Comparison of ENCODE assay signal across 8 mouse cellular contexts in genomic region chr8:69821971-69822385, GRCm38 (mm10). TPM values are rescaled to one million over a fixed set of nuclear protein-coding genes. Genes with fewer than 3 reads are reported as not detected.
DNase-seq lines count a peak whose midpoint lies in the region; ATAC-seq and TF ChIP-seq lines count a peak whose summit lies in the region.

No protein-coding gene starts in this region.

- peak; percentile 29; the same call in 1 of the 2 replicates for TF ChIP-seq POLR2A in testis, adult 2 months (IDR thresholded peaks at IDR 0.05; ENCODE audit: control insufficient read depth, low read depth, low read length)

- H3K4me1 ChIP-seq in heart, embryonic 13.5 days: peaks cover 18% of the 10 kb centered on the region
- peaks cover 9% of the 10 kb centered on the region for H3K4me1 ChIP-seq in forebrain, embryonic 11.5 days (replicated peaks; ENCODE audit: control insufficient read depth, insufficient read depth, low read length)
- peaks cover 11% of the 10 kb centered on the region for H3K4me1 ChIP-seq in testis, adult 2 months (ENCODE audit: control insufficient read depth, insufficient read depth, low read length)

- peaks cover 35% of the 10 kb centered on the region for H3K36me3 ChIP-seq in heart, embryonic 13.5 days
- H3K36me3 ChIP-seq in forebrain, embryonic 11.5 days (ENCODE audit: control insufficient read depth, insufficient read depth, low read length): peaks cover 2% of the 10 kb centered on the region; the same call in 1 of the 2 replicates
- no peaks in the 10 kb centered on the region for H3K36me3 ChIP-seq in testis, adult 2 months (ENCODE audit: control insufficient read depth, insufficient read depth, low read length)

- H3K27me3 ChIP-seq in heart, embryonic 13.5 days (replicated peaks): no peaks in the 10 kb centered on the region
- H3K27me3 ChIP-seq in Patski: no peaks in the 10 kb centered on the region
- no peaks in the 10 kb centered on the region for H3K27me3 ChIP-seq in forebrain, embryonic 11.5 days (ENCODE audit: control insufficient read depth, insufficient read depth, low read length)
- H3K27me3 ChIP-seq in testis, adult 2 months (ENCODE audit: control insufficient read depth, insufficient read depth, low read length): no peaks in the 10 kb centered on the region

- no peak for ATAC-seq in heart, embryonic 13.5 days (ENCODE audit: extremely low read depth, insufficient number of reproducible peaks, low FRiP score, low TSS enrichment)
- ATAC-seq in Patski: peak; percentile 54
- ATAC-seq in forebrain, embryonic 11.5 days (replicated peaks; ENCODE audit: low FRiP score): peak; percentile 61

- WGBS in heart, embryonic 13.5 days: 2% methylated on average over 16 of the region's 22 CpGs
- WGBS in forebrain, embryonic 11.5 days: 2% methylated on average over 15 of the region's 22 CpGs

- peak overlapping the region; percentile 69 for H3K4me3 ChIP-seq in heart, embryonic 13.5 days
- peak overlapping the region; percentile 43 for H3K4me3 ChIP-seq in forebrain, embryonic 11.5 days (ENCODE audit: low read depth, low read length)
- H3K4me3 ChIP-seq in testis, adult 2 months (ENCODE audit: control insufficient read depth, low read depth, low read length): peak overlapping the region; percentile 69

- in situ Hi-C loops in Patski (cut with MboI; ENCODE audit: low pct_unique_long_range_greater_than_20kb): loop anchor here (25.0 kb wide), 1 partner anchor 710 kb away; no protein-coding TSS in a partner anchor

- H3K9me3 ChIP-seq in heart, embryonic 13.5 days: no peaks in the 10 kb centered on the region
- H3K9me3 ChIP-seq in forebrain, embryonic 11.5 days (ENCODE audit: control insufficient read depth, low read length): no peaks in the 10 kb centered on the region

- peak overlapping the region; percentile 83 for H3K9ac ChIP-seq in heart, embryonic 13.5 days
- H3K9ac ChIP-seq in forebrain, embryonic 11.5 days (ENCODE audit: low read length): peak overlapping the region; percentile 58

- peak overlapping the region; percentile 88 for H3K4me2 ChIP-seq in heart, embryonic 13.5 days
- peak overlapping the region; percentile 63 for H3K4me2 ChIP-seq in forebrain, embryonic 11.5 days (ENCODE audit: low read depth, low read length, severe bottlenecking)

- POLR2A ChIA-PET in Patski (lab: Charles Lee): interaction anchor here (0.6 to 1.1 kb wide), 4 partner anchors 81 to 1716 kb away, joined by 3 to 4 read pairs (median 3); partner anchors contain the start of genes Ndufa13 and Yjefn3

- DNase-seq in heart, adult 18-20 months: no peak
- DNase-seq in Patski (ENCODE audit: low read depth, low spot score): no peak
- peak; percentile 86 for DNase-seq in forebrain, embryonic 11.5 days (ENCODE audit: low spot score)
- peak; percentile 45 for DNase-seq in kidney, adult 9 months
- peak; percentile 32 to 54 for DNase-seq in lung, postnatal 4 days
- DNase-seq in spleen, postnatal 4 days (ENCODE audit: low spot score in 2 of 2): no peak

- no peak for TF ChIP-seq CTCF in Patski (IDR thresholded peaks at IDR 0.05)
- TF ChIP-seq CTCF in testis, adult 2 months (IDR thresholded peaks at IDR 0.05; ENCODE audit: control insufficient read depth, insufficient read depth, insufficient replicate concordance, low read depth, low read length): no peak

- CTCF ChIA-PET in Patski (lab: Charles Lee): interaction anchor here (1.1 kb wide), 1 partner anchor 25 kb away, joined by 3 read pairs; no protein-coding TSS in a partner anchor

- H3K27ac ChIP-seq in heart, embryonic 13.5 days (replicated peaks): 0 out of 2 replicates have a peak overlapping the region, but pooled peaks have one; percentile 20
- 0 out of 2 replicates have a peak overlapping the region, but pooled peaks have one; percentile 13 for H3K27ac ChIP-seq in forebrain, embryonic 11.5 days (ENCODE audit: low read depth, low read length)
- H3K27ac ChIP-seq in testis, adult 2 months (ENCODE audit: control insufficient read depth, insufficient read depth, low read depth, low read length): peak overlapping the region; percentile 34

RNA-seq across cellular contexts. Expression of gene Lpar2, which starts 0.3 kb away (rescaled TPM):
- polyA plus RNA-seq in heart, embryonic 13.5 days (2015; fragmentation: Nextera tagmentation; extraction: Ambion mirVana): 0.32 and 0.34 TPM in 2 replicates
- total RNA-seq in heart, adult 18-20 months (2021): under 1 TPM; 0.12 to 0.33 TPM
- 8.3 TPM for polyA plus RNA-seq in Patski (2021)
- 1.1 and 1.3 TPM in 2 replicates for polyA plus RNA-seq in forebrain, embryonic 11.5 days (2014; fragmentation: Nextera tagmentation; extraction: Ambion mirVana)
- 7.9 and 10.1 TPM in 2 replicates for polyA plus RNA-seq in testis, adult 2 months (2012; rRNA removed)

RNA-seq across cellular contexts. Expression of gene Pbx4, which starts 10.3 kb away (rescaled TPM):
- 2.4 and 3.9 TPM in 2 replicates for polyA plus RNA-seq in heart, embryonic 13.5 days (2015; fragmentation: Nextera tagmentation; extraction: Ambion mirVana)
- not detected for total RNA-seq in heart, adult 18-20 months (2021)
- polyA plus RNA-seq in Patski (2021): 8.0 TPM
- polyA plus RNA-seq in forebrain, embryonic 11.5 days (2014; fragmentation: Nextera tagmentation; extraction: Ambion mirVana): 48.7 and 50.3 TPM in 2 replicates
- polyA plus RNA-seq in testis, adult 2 months (2012; rRNA removed): 187 and 222 TPM in 2 replicates

RNA-seq across cellular contexts. Expression of gene Gmip, which starts 13.5 kb away (rescaled TPM):
- 6.9 and 7.6 TPM in 2 replicates for polyA plus RNA-seq in heart, embryonic 13.5 days (2015; fragmentation: Nextera tagmentation; extraction: Ambion mirVana)
- 1 to 10 TPM; 4.2 to 7.4 TPM for total RNA-seq in heart, adult 18-20 months (2021)
- 17.8 TPM for polyA plus RNA-seq in Patski (2021)
- 9.9 and 11.0 TPM in 2 replicates for polyA plus RNA-seq in forebrain, embryonic 11.5 days (2014; fragmentation: Nextera tagmentation; extraction: Ambion mirVana)
- polyA plus RNA-seq in testis, adult 2 months (2012; rRNA removed): 4.4 and 4.5 TPM in 2 replicates

RNA-seq across cellular contexts. Expression of gene Zfp866, which starts 31.0 kb away (rescaled TPM):
- polyA plus RNA-seq in heart, embryonic 13.5 days (2015; fragmentation: Nextera tagmentation; extraction: Ambion mirVana): 15.1 and 16.6 TPM in 2 replicates
- 10 to 100 TPM; 15.1 to 17.6 TPM for total RNA-seq in heart, adult 18-20 months (2021)
- polyA plus RNA-seq in Patski (2021): 17.6 TPM
- polyA plus RNA-seq in forebrain, embryonic 11.5 days (2014; fragmentation: Nextera tagmentation; extraction: Ambion mirVana): 45.0 and 45.8 TPM in 2 replicates
- 6.4 and 8.1 TPM in 2 replicates for polyA plus RNA-seq in testis, adult 2 months (2012; rRNA removed)

RNA-seq across cellular contexts. Expression of gene Atp13a1, which starts 31.0 kb away (rescaled TPM):
- polyA plus RNA-seq in heart, embryonic 13.5 days (2015; fragmentation: Nextera tagmentation; extraction: Ambion mirVana): 25.3 and 27.4 TPM in 2 replicates
- total RNA-seq in heart, adult 18-20 months (2021): 10 to 100 TPM; 12.5 to 12.9 TPM
- polyA plus RNA-seq in Patski (2021): 55.4 TPM
- 53.6 and 58.4 TPM in 2 replicates for polyA plus RNA-seq in forebrain, embryonic 11.5 days (2014; fragmentation: Nextera tagmentation; extraction: Ambion mirVana)
- 22.6 and 23.6 TPM in 2 replicates for polyA plus RNA-seq in testis, adult 2 months (2012; rRNA removed)

Comparison
In these comparisons a context has a peak if more than half of its experiments do, and no peak if none do; other contexts are left out.
1. DNase-seq: peak in forebrain, embryonic 11.5 days (single experiment), kidney, adult 9 months (single experiment) and lung, postnatal 4 days (2 of 2); none in heart, adult 18-20 months (0 of 2), Patski (single experiment) and spleen, postnatal 4 days (0 of 2).
2. Peak in every context shown above with its lines, with median percentiles within 50 percentile points of each other: H3K27ac ChIP-seq and H3K4me3 ChIP-seq.